Mouse (Mus musculus): ENCODE measurements at regions not wholly inside any gene's neighbourhood (a gene's known extent, or its start where the extent isn't known, plus 50 kb on each side); places are given as distances from the start of the nearest gene placed in this dataset.

DNA sequence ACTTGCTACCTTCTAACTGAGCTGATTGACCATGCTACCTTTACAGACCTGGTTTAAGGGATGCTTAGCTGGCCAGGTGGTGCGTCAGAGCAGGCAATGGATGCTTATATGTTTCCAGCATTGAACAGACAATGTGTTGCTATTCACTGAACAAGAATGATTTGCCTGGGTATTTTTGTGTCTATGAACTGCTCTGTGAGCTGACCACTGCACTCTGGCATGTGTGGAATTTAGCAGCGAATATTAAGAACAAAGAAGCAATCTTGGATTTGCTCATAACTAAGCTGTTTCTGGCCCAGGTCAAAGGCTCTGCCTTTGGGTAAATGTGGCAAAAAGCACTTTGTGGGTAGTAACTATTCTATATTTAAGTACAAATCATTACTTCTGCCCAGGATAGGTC, 58.3 kb upstream of the Ccdc39 start:
- no peak for DNase-seq (ENCODE audit: low spot score)

DNA sequence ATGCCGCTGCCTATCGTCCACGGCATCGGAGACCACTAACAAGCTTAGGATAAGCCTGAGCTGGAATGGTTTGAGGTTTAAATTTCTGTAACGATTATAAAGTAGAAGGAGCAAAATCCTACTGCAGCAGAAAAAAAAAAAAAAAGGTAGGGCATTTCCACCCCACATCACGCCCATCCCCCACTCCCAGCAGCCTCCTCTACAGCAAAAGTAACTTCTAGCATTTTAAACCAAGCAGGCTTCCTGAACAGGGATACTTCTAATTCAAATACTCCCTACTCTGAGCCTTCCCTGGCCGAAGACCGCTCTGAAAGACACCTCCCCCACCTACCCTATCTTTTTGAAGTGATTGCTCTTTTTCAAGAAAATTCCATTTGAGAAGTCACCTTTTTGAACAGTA, 59.2 kb upstream of the Ccdc39 start:
- DNase-seq (ENCODE audit: low spot score) = no peak

DNA sequence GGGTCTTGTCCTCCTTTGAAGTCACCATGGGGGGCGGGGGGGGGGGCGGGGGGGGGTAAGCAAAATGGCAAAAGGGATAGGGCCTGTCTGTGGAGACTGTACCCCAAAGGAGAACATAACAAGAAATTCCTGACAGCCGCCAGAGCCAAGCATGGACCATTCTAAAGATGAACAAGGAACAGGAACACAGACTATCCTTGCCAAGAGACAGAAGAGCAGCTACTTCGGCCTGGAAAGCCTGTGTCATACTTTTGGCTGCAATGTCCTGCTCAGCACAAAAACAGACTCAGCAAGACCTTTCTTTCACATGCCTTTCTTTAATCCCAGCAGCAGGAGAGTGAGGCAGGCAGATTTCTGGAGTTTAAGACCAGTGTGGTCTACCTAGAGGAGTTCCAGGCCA, 59.7 kb upstream of the Ccdc39 start:
- no peak for DNase-seq (ENCODE audit: low spot score)

DNA sequence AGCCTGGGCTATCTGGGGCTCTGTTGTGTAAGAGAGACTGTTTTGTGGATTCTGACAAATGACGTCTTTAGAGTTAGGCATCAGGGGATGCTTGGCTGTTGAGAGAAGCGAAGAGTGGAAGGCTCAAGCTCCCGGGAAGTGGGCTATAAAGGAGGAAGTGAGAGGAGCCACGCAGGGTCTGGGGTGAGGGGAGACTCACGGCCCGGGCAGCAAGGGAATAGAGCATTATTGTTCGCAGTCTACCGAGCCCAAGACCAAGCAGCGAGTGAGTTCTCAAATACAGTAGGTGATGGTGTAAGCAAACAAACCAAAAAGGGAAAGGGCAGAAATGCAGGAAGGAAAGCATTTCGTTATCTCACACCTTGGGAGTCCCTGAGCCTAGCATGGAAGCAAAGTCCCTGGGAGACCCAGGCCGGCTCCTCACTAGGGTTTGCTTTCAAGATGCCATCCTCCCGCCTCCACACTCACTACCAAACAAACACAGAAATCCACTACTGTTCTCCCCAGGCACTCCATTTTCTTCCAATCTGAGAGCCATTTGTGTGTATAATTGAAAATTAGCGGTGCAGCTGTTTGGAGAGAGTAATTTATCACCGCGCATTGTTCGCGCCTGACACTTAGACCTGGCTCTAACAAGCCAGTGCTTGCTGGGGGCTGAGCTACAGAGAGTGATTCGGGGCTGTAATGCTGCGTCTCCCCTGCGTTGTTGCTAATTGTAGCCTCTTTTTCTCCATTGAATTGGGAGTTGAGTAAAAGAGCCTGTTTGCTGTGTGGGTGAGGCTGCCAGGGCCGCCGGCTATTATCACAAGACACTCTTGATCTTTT, 61.0 kb upstream of the Ccdc39 start:
- DNase-seq (ENCODE audit: low spot score) = no peak

DNA sequence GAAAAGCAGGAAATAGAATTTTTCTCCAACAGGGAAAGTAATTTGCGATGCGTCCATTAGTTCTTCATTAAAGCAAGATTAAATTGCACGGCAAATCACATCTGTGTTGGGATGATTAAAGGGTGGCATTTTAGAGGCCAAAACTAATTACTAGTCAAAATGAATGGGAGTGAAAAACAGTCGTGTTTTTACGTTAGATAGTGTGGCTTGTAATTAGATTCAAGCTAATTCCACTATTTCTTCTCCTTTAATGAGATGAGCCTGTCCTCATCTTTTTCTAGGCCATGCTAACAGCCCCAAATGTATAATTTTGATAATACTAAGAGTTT, 61.5 kb upstream of the Ccdc39 start:
- no peak for DNase-seq (ENCODE audit: low spot score)

DNA sequence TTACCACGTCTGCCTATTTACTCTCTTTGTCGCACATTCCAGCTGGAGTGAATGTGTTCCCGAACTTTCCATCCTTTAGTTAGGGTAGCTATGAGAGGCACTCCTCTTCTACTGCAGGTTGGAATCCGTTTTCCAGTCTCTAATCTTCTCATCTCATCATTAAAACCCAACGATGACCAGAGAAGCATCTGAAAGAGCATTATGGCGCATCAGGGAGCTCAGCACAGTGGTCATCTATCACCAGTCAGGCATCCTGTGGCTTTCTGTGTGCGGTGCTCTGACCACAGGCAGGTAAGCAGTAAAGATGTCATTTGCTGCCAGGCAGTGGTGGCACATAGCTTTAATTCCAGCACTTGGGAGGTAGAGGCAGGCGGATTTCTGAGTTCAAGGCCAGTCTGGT, 63.0 kb upstream of the Ccdc39 start:
- no peak for DNase-seq (ENCODE audit: low spot score)

DNA sequence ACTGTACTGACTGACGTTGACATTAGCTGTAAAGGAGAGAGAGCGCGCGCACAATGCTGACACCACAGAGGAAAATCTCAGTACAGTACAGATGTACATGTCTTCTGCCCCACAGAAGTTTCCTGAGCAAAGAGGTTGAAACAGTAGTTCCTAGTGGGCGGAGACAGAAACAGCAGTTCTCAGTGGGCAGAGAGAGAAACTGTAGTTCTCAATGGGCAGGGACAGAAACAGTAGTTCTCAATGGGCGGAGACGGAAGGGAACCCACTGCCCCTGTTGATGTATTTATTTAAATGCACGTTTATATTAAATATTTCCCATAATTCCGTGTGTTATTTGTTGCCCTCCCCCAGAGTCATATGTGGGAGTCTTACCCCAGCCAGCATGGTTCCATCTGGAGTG, 67.4 kb upstream of the Ccdc39 start:
- DNase-seq (ENCODE audit: low spot score) = no peak

DNA sequence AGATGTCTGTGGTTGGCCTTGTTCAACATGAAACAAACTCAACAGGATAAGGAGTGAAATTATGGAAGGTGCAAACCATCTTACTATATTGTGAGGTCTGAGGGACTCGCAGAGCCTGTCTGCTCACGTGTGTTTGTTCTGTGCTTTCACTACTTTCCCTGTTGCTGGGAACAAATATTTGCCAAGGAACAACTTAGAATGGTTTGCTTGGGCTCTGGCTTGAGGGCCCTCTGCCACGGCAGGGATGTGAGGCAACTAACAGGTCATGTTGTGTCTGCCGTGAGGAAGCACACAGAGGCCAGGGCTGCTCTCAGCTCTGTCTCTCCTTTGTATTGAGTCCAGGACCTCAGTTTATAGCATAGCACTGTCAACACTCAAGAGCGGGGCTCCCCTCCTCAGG, 69.4 kb upstream of the Ccdc39 start:
- no peak for DNase-seq (ENCODE audit: low spot score)

DNA sequence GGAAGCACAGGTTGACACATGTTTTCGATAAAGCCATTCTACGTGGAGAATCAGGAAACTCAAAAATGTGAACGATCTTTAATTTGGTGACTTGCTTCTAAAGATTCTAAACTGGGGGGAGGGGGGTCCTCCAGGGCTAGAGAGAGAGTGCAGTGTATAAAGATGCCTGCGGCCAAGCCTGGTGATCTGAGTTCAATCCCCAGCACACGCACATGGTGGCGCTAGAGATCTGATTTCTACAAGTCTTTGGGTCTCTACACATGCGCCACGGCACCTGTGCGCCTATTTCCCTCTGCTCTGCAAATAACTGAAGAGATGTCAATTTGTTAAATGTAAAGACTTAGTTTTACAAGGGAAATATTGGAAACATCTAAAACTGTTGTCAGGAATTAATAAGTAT, 70.3 kb upstream of the Ccdc39 start:
- no peak for DNase-seq (ENCODE audit: low spot score)

DNA sequence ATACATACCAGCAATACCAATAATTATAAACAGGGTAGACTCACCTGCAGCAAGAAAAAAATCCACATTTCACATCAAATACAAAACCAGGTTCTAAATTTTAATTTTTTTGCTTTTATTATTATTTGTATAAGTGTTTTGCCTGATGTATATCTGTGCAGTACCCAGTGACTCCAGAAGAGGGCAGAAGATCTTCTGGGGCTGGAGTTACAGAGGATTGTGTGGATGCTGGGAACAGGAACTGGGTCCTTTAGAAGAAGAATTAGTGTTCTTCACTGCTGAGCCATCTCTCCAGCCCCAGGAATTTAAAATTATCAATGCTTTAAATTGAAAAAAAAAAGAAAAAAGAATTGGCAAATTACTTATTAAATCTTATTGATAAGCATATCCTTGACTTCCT, 71.7 kb upstream of the Ccdc39 start:
- no peak for DNase-seq (ENCODE audit: low spot score)

DNA sequence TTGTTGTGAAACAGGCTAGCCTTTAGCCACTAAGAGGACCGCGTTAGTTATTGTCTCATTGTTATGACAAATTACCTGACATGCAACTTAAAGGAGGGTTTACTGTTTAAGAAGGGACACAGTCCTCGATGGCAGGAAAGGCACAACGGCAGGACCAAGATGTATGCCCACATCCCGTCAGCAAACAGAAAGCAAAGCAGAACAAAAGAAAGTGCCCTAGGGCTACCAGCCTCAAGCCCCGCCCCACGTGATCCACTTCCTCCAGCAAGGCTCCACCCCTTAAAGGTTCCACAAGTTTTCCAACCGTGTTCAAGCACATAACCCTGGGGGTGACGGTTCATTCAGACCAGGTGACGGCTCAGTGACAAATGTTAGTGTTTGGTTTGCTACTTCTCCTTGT, 72.2 kb upstream of the Ccdc39 start:
- DNase-seq (ENCODE audit: low spot score) = no peak

DNA sequence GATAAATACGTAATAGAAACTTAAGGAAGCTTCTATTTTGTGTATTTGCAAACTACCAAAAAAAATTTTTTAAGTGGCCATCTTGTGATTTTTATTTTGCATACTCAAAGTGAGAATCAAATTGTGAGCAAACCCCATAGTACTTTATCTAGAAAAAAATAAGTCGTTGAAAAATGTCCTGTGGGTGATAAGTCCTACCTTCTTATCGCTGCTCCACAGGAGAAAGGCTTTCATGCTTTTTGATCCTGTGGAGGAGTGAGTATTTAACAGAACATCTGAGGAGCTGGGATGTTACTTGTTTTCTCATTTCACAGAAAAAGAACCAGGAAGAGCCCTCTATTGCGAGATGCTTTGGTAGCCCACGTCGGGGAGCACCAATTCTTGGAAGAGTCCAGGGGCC, 72.7 kb upstream of the Ccdc39 start:
- DNase-seq (ENCODE audit: low spot score) = no peak

DNA sequence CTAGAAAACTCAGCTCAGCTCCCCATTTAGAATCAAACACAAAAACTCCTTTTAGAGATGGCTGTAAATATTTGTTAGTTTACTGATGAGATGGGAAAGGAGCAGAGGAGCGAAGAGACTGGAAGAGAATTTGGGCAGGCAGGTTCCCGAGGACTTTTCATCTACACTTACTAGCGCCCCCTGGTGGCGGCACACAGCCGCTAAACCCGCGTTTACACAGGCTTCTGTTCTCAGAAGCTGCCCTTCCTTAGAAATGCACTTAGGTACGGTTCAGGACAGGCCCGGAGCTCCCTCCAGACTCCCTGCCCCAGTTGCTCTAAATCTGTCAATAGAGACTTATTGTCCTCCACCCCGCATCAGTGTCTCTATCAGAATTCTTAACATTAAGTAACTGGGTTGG, 74.7 kb upstream of the Ccdc39 start:
- peak; percentile 17 for DNase-seq (ENCODE audit: low spot score)

DNA sequence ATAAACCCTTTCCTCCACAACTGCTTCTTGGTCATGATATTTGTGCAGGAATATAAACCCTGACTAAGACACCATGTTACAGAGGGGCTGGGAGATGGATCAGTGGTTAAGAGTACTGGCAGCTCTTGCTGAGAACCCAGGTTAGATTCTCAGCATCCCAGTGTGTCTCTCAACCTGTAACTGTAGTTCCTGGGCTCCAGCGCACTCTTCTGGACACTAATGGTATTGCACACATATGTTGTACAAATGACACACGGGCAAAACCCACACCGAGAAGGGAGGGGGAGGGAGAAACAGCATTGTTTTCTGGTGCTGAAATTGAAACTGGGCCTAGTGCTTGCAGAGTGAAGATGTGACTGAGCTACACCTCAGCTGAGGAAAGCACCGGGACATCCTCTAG, 81.0 kb upstream of the Ccdc39 start:
- no peak for DNase-seq (ENCODE audit: low spot score)

DNA sequence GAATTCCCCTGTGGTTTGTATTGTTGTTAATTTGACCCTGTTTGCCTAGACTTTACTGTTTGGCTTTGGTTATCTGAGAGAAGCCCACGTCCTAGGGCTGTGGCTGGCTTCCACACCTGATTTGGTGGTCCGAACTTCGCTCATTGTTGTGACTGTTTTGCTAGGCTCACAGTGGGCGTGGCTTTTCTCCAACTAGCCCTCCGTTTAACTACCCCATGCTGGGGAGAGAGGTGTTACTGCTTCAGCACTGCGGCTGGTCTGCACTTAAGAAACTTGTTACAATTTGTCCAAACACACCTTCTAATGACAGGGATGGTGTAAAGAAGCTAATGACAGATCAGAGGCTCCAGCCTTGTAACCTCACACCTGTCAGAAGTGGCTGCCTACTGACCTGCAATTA, 64.7 kb upstream of the Fxr1 start:
- DNase-seq (ENCODE audit: low spot score) = no peak

DNA sequence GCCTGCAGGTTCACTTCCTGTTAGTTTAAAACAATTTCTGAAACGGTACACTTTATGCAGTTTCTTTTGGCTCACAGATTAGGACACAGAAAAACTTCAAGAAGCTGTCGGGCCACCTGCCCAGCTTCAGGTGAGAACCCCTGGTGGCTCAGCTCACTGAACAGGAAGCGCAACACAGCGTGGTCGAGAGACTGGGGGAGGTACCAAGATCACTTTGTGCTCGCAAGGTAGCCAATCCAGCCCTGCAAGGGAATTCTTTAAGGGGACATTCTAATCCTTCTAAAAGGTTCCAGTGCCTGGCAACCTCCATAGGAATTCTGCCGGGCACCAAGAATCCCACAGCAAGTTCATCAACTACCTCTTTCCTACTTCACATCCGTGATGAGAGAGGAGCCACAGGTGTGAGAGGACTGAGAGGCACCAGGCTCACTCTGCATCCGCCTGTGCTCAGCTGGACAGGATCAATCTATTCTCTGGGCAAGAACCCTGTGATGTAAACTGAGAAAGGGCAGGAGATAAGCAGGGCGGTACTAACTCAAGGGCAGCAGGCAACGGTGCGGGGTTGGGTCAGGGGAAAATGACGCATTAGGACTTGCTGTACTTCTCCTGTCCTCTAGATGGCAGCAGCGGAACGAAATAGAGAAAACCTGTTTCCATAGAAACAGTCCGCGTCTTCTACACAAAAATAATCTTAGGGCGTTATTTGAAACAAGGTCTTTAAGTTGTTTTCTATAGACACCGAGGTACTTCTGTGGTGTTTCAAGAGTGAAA, 63.7 kb upstream of the Fxr1 start:
- peak; percentile 70 for DNase-seq (ENCODE audit: low spot score)

DNA sequence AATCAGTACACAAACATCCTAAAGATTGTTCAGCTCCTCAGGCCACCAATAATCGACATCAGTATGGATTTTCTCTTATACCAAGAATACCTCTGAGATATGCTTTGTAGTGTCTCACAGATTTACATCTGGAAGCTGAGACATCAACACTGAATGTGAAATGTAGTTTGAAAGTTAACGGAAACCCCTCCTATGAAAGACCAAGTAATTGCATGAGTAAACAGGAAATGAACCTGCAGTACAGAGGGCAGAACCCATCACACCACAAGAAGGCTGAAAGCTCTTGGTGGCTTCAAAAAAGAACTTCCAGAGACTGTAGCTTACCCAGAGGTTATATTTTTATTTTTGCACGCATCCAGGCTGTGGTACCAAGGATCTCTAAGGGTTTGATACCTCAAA, 63.1 kb upstream of the Fxr1 start:
- peak; percentile 17 for DNase-seq (ENCODE audit: low spot score)

DNA sequence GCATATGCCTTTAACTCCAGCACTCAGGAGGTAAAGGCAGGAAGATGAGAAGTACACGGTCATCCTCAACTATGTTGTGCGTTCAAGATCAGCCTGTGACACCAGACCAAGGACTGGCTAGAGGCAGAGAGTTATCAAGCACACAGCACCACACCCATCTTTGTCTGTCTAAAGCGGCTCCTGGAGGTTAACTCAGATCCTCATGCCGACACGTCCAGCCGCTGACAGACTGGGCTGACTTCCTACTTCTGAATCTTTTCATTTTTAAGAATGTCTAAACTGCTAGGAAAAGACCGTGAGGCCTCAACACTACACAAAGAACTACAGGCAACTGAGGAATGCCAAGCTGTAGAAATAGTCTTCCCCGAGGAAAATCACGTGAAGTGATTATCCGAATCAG, 62.1 kb upstream of the Fxr1 start:
- no peak for DNase-seq (ENCODE audit: low spot score)

DNA sequence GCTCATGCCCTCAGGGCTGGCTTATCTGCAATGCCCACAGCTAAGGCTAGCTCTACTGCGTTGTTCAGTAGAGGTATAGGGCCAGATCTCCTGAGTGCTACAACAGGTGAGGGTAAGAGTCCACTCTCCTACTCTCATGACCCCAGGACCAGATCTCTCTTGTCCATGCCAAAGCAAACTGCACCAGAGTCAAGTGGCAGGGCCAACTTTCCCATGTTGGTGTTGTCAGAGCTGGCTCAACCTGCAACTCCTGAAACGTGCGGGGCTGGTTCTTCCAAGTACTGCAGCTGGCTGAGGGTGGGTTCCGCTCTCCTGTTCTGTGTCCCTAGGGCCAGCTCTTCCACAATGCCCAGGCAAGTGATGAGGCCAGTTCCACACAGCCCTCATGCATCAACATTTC, 61.5 kb upstream of the Fxr1 start:
- DNase-seq (ENCODE audit: low spot score) = no peak

DNA sequence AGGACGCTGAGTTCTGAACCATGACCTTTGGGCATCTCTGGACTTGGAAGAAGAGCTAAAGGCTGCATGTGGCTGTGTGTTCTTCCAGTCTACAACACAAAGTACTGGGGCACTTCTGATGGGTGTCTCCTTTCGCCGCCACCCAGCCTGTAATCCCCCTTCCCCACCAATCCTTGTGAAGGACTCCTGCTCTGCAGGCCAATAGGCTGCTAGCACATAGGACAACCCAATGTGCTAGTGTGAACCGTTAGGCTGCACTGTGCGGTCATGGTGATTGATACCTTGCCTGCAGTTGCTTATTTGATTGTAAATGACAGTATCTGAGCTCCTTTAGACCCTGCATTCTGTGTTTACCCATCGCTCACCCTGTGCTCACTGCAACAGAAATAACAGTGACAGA, 59.5 kb upstream of the Fxr1 start:
- no peak for DNase-seq (ENCODE audit: low spot score)

DNA sequence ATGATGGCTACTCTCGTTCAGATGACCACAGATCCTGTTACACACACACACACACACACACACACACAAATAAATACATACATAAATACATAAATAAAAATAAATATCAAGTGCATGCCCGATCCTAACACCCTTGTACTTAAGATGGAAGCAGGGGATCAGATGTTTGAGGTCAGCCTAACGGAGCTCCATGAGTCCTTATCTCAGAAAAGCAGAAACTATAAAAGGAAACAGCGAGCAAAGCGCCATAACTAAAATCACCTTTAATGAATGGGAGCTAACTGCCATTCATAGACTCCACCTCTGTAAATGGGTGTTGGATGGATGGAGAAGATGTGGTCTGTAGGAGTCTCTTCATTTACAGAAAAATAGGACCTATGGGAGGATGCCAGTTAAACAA, 56.8 kb upstream of the Fxr1 start:
- no peak for DNase-seq (ENCODE audit: low spot score)

DNA sequence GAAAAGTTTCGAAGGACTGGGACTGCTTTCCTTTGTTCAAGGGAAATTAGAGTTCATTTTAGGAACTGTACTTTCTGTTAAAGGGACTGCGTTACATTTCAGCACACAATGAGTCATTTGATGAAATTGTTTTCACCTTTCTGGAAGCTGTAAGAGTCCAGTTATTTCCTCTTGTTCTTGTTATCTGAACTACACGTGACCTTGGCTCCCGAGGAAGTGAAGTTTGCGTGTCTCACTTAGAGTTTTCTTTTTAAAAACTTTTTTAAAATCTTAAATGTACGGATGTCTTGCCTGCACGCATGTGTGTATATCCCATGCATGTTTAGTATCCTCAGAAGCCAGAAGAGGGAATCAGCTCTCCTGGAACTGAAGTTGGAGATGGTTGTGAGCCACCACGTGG, 52.6 kb upstream of the Fxr1 start:
- DNase-seq (ENCODE audit: low spot score) = no peak
